Mouse (Mus musculus) ES-Bruce4 (cell line): Measurements from ENCODE around the gene Rgs3.

Experiments used
- CTCF ChIP-seq: IDR thresholded peaks from one replicate; pipeline ENCODE4 v1.8.1; 2011; ENCODE audit warnings: low read depth, low read length
- EP300 ChIP-seq: IDR thresholded peaks from 2 replicates; pipeline ENCODE4 v1.6.1; 2011; ENCODE audit warnings: low read depth, low read length; ENCODE audit not compliant: insufficient read depth

DNA sequence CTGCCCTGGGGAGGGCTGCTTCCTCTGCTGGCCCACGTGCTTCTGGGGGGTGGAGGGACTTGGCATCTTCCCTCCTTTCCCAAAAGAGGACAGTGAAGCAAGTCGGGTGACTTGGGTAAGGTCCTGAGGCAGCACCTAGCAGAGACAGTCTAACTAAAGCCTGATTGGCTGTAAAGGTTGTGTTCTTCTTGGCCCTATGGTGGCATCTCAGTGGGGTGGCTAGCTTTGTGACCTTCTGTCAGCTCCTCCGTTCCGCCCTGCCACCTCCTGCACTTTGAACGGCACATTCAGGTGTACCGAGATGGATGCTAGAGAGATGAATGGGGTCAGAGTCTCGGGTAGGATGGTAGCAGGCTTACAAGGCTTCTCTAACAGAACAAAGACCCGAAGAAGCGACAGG is 143.5 kb downstream of the Rgs3 start:
- TF ChIP-seq CTCF (no peak), EP300 (no peak)
